Mouse (Mus musculus) T-cell, adult 2 months (primary cell): ENCODE results near the gene Lyve1.
A peak's percentile ranks its signal among the peaks of the same experiment; 100 is the strongest.

ENCODE experiments used
- DNase-seq: peaks from one replicate; pipeline ENCODE4 v3.0.0; 2022; ENCODE audit warnings: low spot score

Lyve1 gene

DNA sequence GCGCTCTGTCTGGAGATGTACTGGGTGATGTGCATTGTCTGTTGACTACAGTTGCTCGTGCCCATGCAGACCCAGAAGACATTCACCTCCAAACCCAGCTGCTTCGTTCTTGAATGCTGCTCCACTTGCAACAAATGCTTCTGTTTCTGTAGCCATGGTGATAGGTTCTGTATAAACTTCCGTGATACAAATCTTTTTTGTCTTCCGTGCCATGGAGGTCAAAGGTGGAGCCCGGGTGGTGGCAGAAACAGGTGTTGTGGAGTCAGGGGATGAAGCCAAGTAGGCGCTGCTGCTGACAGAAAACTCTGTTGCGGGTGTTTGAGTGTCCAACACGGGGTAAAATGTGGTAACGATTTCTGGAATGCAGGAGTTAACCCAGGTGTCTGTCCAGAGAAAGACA, 9.4 kb downstream of the Lyve1 start:
- DNase-seq = no peak

DNA sequence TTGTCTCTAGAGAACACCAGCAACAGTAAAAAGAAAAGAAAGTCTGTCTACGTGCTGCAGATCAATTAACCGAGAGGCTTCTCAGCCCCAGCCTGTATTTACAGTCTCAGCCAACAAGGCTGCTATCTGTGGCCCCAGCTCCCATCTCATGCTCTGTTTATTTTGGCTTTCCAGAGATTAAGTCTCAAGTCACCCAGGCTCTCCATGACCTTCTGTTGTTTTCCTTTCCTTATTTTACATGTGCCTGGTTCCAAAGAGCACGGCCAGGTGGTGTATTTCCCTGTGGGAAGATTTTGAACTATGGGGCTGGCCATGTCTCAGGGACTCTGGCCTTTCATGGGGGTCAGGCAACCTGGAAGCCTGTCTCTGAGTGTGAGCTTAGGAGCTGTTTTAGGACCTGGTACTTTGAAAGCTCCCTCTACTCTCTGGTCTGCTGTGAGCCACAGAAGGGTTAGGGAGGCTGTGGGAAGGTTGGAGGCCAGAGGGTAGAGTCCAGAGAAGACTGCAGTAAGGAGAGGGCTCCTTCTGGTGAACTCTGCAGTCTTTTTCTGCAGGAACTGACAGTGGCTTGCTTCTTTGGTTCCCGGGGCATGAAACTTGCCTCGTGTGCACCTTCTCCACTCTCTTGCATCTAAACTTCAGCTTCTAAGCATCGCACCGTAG, 11.4 kb downstream of the Lyve1 start:
- DNase-seq = no peak

DNA sequence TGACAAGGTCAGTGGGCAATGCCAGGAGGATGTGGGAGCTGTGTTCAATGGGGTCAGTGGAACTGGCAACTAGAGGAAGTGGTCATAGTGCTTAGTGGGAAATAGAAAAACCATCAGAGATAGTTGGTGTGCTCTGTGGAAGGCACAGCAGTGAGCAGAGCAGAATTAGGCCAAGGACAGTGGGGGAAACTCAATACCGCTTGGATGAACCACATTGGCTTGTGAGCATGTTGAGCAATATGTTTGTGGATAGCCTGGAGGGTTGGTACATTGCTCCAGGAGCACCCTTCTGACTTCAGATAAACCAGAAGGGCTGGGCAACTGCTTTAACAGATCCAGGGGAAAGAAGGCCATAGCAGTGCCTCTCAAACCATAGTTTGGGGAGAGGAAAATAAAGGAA, 14.7 kb downstream of the Lyve1 start:
- no peak for DNase-seq

DNA sequence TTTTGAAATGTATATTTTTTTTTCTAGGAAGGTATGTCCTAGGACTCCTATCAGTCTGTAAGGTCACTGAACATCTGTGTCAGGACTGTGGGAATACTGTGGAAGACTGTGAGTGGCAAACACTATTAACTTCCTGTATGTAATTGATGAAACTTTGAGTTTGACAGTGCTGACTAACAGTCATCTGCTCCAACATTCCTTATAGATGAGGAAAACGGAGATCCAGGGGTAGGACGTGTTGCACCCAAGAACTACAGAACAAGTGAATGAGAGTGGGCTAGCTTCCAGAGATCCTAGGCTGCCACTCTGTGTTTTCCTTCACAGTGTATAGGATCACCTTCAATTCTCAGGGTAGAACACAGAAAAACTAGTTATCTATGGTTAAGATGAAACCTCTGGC, 15.7 kb downstream of the Lyve1 start:
- DNase-seq = no peak

DNA sequence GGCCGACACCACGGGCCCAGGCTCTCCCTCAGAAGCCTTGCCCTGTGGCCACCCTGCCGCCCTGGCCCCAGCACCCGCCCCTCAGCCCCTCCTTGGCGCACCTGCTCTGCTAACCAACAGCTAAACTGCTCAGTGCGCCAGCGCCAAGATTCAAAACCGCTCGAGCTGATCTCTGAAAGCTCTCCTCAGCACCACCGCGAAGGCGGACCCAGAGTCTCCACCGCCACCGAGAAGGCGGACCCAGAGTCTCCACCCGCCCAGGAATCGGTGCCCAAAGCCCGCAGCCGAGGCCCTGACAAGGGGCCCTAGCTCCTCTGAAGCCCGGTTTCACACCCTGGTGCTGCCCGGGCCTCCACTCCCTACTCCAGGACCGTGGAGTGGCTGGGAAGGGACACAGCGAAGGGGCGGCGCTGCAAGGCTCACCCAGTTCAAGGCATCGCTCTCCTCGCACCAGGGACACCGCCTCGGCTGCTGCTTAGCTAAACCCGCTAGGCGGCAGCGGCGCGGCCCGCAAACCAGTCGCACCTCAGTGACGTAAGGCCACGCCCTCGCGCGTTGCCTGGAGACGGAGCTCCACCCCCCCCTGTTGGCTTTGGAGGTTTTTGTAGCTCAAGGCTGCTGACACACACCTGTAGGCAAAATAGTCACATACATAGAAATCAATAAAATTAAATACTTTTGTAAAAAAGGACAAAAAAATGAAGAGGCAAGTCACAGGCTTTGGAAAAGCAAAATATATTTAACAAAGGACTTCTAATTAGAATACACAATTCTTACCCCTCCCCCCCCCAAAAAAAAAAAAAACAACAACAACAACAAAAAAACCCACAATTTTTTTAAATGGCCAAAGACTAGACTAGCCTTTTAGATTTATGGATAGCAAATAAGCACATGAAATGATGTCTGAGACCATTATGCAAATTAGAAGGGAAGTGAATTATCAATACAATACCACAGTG, 18.8 kb downstream of the Lyve1 start, which contains the start of gene Rnf141:
Gene Rnf141, minus strand, starts transcription at position 542 of the 959 bp plus-strand sequence.
- peak; percentile 94 for DNase-seq

DNA sequence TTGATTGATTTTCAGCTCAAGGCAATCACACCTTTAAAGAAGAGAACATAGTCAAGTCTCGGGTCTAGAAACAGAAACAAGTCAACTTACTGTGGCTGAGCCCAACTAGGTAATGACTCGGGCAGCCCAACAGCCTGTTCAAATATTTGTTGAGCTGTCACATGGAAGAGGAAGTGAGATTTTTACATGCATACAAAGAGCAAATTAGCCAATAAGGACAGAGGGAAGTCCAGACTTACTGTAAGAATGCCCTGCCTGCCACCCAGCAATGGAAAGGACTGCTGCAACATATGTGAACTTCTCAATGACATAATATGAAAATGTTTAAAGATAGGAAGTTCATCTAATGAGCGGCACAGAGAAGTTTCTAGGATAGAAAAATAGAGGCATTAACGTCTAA, 22.7 kb downstream of the Lyve1 start:
- DNase-seq = no peak

DNA sequence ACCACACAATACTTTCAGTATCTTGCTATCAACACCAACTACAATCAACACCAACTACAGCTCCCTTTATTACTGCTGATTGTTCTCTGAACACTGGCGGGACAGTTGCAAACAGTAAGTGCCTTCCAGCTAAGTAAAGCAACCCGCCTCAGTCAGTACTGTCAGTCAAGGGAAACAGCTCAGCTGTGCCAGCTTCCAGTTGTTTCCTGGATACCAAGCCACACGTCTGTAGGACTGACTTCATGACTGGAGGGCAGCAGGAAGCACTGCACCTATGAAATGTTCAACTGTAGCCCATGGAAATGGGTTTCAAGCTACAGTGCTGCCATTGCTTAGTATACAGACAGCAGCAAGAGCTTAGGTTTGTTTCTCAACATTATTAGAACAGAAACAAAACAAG, 28.5 kb downstream of the Lyve1 start:
- DNase-seq = no peak

DNA sequence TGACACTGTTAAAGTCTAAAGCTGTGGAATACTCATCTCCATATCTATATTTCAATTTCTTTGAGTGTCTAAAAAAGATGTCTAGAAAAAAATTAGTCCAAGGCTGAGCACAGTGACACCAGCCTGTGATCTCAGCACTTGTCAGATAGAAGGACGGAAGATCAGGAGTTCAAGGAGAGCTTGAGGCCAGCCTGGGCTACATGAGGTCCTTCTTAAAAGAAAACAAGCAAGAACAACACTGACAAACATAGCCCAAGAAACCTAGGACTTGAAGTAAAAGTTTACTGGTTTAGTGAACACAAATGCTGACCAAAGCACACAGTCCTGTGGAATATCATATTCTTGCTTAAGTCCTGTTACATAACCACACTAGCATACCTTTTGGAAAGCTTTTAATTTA, 29.0 kb downstream of the Lyve1 start:
- DNase-seq = no peak

DNA sequence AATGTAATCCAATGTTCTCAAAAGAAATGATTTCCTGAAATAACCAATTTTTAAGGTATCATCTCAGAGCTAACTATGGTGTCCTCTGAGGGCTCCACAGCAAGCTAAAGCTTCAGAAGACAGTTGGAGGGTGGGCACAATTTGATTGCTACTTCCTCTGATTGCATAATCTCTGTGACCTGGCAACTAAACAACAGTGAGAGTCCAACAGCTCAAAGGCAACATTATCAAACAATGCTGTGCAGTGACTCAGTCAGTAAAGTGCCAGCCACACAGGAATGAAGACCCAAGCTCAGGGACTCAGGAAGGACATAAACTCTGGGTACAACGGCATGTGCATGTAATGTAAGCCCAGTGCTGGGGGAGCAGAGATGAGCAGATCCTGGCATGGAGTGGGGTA, 30.0 kb downstream of the Lyve1 start:
- no peak for DNase-seq

DNA sequence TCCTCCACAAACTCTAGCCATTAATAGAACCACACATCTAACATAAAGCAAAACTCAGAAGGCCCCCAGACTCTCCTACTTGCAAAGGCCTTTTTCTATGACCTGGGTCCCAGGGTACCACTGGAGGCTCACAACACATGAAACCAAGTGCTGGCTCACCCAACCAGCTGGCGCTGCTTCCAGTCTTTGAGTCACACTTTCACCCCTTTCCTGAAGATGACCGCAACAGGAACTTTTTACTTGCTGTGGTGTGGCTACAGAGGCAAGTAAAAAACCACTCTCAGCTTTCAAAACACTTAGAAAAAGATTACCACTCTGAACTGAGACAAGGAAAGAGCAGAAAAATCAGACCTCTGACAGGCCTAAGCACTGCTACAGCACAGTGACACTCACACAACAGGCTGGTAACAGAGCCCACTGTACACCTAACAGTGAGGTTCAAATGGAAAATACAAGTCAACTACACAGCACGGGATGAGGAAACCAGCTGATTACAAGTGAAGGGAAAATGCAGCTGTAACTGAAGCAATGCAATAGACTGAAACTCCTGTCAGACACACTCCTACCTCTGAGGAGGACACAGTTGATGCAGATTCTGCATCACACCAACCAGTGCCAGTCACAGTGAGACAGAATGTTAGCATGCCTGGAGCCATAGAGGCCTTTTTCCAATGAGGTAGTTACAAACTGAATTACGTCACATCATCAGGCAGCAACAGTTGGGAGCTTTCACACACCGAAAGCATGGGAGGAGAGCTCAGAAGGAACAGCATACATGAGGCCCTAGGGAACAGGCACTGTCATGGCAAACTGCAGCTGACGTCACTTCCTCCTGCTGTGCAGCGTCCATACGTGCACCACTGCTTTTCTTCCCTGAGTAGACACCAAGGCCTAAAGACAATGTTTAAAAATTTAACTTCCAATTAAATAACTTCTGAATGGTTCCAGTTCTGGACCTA, 38.8 kb downstream of the Lyve1 start:
- peak; percentile 43 for DNase-seq

DNA sequence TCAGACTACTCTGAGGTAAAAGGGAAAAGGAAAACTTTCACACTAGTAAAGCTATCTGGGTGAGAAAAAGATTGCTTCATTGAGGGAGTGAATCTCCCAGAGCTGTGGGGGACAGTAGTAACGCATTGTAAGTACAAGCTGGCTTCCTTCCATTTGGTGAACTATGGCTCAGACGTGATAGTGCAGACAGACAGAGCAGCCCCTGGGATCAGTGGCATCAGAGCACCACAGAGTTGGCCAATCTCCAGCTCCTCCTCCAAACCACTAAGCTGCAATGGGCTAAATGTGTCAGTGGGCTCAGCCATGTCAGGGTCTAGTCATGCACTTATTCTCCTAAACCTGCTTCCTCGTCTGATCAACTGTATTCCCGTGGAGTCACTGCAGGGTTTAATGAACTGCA, 39.4 kb downstream of the Lyve1 start:
- no peak for DNase-seq

DNA sequence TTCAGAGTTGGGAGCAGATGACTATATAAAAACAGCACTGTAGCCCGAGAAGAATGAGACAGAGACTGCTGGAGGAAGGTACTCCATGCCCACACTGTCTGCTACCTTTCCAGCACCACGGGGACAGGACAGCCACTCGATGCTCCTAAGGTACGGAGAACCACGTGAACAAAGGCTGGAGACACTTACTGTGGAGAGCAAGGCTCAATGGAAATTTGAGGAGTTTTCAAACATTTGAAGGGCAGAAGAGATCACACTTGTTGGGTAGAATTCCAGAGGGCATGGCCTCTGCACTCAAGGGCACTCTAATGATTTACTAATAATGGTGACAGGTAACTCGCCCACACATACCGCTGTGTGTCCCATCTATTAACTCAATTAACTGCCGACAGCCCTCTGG, 40.0 kb downstream of the Lyve1 start:
- DNase-seq = no peak

DNA sequence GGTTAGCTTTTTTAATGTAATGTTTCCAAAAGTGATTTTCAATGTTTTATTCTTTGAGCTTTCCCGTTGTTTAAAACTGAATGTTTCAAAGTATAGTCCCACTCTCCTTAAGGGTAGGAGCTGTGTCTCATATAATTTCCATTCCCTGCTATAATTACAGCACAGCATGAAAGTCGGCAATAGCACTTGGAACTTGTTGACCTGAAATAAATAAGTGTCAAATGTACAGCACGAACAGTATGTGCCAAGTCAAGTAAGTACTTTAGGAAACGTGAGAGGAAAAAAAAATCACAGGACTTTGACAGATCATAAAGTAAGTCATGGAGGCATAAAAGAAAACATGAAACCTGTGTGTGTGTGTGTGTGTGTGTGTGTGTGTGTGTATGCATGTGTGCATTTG, 41.0 kb downstream of the Lyve1 start:
- DNase-seq = no peak

DNA sequence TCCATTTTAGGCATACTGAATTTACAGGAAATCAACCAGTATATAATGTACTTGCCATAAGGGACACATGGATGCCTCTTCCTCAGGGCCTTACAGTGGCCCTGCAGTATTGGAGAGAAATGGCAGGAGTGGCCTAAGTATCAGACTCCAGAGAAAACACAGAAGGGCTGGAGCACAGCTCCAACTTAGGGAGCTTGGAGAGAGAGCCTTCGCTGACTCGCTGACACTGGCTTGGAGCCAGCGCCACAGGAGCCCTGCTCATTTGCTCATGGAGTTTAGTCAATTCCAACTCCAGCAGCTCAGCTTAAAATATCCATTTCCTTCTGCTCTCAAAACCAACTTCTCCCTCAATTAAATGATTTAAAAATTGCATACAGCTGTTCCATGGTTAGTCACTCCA, 41.4 kb downstream of the Lyve1 start:
- no peak for DNase-seq

DNA sequence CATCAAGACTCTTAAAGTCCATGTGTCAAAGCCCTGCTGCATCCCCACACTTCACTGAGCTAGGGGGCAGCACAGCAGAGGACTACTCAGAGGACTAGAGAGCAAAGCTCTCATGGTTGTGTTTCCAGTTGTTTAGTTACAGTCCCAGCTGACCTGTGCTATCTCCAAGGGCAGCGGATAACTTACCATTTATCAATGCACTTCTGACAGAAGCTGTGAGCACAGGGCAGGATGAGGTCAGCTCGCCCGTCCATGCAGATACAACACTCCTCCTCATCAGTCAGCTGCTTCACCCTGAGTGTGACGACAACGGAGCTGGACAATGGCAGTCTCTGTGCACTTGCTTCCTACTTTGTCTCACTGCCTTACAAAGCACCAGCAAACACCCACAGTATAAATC, 42.0 kb downstream of the Lyve1 start:
- no peak for DNase-seq

DNA sequence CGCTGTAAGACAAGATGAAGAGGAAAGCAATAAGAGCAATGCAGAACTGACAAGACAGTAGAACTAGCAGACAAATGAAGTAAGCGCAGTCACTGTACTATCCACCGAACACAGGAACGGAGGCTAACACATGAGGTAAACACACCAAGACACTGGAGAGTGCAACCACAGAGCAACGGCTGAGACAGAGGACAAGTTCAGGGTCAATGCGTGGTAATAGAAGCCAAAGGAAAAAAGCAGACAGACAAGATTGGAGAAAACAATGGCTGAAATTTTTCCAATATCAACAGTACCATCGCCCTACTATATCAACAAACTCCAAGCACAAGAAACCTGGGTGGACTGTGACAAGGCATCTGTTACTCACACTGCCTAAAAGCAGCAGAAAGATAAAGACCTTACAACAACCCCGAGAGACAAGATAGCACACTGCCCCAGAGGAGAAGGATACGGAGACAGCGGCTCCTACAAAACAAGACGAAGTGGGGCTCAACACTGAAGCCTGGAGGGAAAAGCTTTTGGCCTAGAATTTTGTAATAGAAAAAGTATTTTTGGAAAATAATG, 44.2 kb downstream of the Lyve1 start:
- DNase-seq = no peak

DNA sequence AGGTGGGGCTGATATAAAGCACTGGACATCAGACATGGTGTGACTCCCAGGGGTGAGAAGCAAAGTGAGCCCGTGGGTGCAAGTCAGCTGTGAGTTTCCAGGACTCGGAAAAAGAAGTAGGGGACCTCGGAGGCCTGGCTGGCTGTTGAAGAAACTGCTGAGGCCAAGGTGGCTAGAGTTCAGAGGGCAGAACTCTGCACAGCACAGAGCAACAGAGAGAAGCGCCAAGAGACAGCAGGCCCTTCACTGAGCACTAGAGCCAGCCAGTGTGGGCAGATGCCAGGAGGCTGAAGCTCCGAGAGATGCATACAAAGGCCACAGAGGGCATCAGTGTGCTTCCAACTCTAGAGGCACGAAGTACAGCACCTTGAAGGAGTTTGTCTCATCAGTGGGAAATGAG, 44.8 kb downstream of the Lyve1 start:
- no peak for DNase-seq

DNA sequence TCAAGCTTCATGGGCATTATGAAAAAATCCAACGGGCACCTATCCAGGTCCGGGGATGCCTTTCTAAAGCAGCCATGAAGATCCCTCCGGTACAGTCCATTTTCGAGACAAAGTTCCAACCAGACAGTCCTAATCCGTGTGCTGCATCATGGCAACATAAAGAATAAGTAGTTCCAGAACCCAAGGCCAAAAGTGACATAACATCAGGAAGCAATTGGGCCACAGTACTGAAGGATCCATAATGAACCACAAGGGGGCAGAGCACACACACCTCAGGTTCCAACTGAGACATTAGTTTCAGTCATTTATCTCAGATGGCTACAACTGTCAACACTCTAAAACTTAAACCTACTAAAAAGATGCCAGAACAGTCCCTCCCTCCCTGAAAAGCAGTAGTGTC, 47.0 kb downstream of the Lyve1 start:
- DNase-seq = peak; percentile 53

DNA sequence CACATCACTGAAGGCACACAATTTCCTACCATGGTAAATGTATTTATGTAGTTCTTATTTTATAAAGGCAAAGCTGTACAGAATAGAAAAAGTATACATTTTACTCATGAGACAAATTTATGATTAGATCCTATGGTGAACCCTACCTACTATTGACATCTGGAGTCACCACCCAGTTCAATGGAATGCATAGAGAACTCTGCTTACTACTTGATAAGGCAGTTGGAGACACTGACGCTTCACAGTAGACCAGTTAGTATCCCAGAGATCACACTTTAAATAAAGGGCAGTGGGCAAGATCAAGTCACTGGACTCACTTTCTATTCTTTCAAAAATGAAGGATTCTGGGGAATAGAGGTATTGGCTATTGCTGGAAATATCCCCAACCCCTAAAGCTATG, 49.1 kb downstream of the Lyve1 start:
- DNase-seq = no peak

DNA sequence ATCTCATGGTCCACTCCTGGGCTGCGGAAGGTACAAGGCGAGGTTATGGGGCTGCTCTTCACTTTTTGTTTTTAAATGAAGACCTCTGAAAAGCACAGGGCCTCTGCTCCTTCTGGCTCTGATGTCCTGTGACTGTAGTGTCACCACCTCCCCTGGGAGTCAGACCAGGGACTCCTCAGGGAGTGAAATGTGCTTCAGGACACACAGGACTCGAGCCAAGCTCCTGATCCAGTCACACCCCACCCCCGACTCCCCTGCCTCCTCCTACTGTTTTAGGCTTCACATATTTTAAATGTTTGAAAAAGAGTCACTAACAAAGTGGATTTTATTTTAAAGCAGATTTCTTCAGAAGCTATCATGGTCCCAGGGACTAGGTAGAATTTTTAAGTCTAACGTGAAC, 51.5 kb downstream of the Lyve1 start:
- DNase-seq = no peak

DNA sequence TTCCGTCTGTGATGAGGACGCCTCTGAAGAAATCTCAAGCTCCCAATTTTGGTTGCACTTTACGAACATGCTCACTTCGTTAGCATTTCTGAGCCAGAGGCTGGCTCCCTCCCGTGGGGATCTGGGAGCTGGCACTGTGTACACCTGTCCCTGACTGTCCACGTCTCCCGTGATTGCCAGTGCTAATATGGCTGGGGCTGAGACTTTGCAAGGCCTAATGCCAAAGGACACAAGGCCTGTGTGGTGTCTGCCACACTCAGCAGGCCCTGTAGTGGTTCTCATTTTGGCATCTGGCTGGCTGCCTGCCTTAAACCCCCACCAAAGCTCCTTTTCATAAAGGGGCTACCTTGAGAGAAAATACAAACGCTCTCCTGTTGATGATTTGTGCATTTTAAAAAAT, 52.0 kb downstream of the Lyve1 start:
- DNase-seq = no peak
